Mouse (Mus musculus): ENCODE data around the gene Tekt5. TPM values are rescaled to one million over a fixed set of nuclear protein-coding genes. Genes with fewer than 3 reads are reported as not detected.

Tekt5 gene
- polyA plus RNA-seq, 1 experiment from 2014 or later, result not detected

DNA sequence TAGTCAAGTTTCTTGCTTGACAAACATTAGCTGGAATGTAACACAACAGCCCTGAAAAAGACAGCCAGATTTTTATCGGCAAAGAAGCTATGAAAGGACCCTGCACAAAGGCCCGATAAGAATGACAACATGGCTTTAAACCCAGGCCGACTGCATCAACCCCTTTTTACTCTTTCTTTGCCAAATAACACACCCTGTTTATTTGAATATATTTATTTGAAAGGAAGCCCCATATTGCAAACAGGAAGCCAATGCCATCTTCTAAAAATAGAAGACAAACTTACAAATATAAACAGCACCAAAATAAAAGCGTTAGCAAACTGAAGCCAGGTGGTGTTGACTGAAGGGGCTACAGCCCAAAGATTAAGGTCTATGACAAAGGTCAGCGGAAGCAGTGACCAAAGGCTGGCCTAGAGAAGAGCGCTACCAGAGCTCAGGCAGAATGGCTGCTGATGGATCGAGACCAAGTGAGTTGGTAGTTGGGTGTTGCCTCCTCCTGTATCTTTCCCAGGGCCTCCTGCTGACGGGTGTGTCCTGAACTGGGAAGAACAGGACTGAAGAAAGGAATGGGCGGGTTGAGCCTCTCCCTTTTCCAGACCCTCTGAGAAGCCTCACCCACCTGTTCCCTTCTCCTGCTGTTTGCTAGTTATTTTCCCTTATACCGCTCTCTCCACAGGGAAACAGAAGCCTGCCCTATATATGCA lies 78.6 kb downstream of the Tekt5 start:
- H3K27me3 ChIP-seq (ENCODE audit: control insufficient read depth, insufficient read depth, low read length), result peaks cover 4% of the 10 kb centered on the region
- H3K9ac ChIP-seq (ENCODE audit: low read length), result no peak overlapping the region
- peaks cover 5% of the 10 kb centered on the region; the same call in 1 of the 2 replicates for H3K4me1 ChIP-seq (replicated peaks; ENCODE audit: control insufficient read depth, insufficient read depth, low read length)
- H3K4me2 ChIP-seq (ENCODE audit: low read depth, low read length, severe bottlenecking), result no peak overlapping the region
- ATAC-seq (replicated peaks; ENCODE audit: low FRiP score) (no peak), DNase-seq (ENCODE audit: low spot score) (no peak)
- no peak overlapping the region for H3K27ac ChIP-seq (ENCODE audit: low read depth, low read length)
- WGBS, result 84% methylated on average over 10 of the region's 10 CpGs
- H3K36me3 ChIP-seq (ENCODE audit: control insufficient read depth, insufficient read depth, low read length), result no peaks in the 10 kb centered on the region
- no peak overlapping the region for H3K4me3 ChIP-seq (ENCODE audit: low read depth, low read length)
- no peaks in the 10 kb centered on the region for H3K9me3 ChIP-seq (ENCODE audit: control insufficient read depth, low read length)

DNA sequence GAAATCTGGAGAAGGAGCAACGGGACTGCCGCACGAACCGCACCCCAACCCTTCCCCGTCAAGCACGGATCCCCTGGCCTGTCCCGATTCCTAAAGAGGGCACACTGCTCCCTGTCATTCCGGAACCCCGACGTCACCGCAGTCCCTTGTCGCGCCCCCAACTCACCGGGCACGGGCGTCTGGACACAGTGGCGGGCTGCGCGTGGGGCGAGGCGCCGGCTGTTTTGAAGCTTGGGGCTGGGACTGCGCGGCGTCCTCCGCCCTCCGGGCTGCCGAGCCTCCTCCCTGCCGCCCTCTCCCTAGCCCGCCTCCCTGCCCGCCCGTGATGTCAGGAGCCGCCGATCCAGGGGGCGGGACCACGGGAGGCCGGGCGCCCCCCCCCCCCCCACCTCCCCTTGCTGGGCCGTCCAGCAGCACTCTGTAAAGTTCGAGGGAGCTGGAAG lies 81.6 kb downstream of the Tekt5 start, which contains the start of gene Emp2:
Gene Emp2, minus strand, starts transcription at position 323 of the 443 bp plus-strand sequence.
- H3K4me1 ChIP-seq (replicated peaks; ENCODE audit: control insufficient read depth, insufficient read depth, low read length), result peaks cover 5% of the 10 kb centered on the region; the same call in 1 of the 2 replicates
- ATAC-seq (replicated peaks; ENCODE audit: low FRiP score) (peak; percentile 79), DNase-seq (ENCODE audit: low spot score) (peak; percentile 68)
- H3K4me3 ChIP-seq (ENCODE audit: low read depth, low read length), result peak within 1 kb of the TSS; percentile 44
- H3K9ac ChIP-seq (ENCODE audit: low read length), result peak within 1 kb of the TSS; percentile 55
- WGBS, result 0% methylated on average over 33 of the region's 40 CpGs
- H3K9me3 ChIP-seq (ENCODE audit: control insufficient read depth, low read length), result no peaks in the 10 kb centered on the region
- H3K4me2 ChIP-seq (ENCODE audit: low read depth, low read length, severe bottlenecking), result peak within 1 kb of the TSS; percentile 86
- no peaks in the 10 kb centered on the region for H3K36me3 ChIP-seq (ENCODE audit: control insufficient read depth, insufficient read depth, low read length)
- H3K27me3 ChIP-seq (ENCODE audit: control insufficient read depth, insufficient read depth, low read length), result peaks cover 4% of the 10 kb centered on the region
- no peak within 1 kb of the TSS for H3K27ac ChIP-seq (ENCODE audit: low read depth, low read length)

DNA sequence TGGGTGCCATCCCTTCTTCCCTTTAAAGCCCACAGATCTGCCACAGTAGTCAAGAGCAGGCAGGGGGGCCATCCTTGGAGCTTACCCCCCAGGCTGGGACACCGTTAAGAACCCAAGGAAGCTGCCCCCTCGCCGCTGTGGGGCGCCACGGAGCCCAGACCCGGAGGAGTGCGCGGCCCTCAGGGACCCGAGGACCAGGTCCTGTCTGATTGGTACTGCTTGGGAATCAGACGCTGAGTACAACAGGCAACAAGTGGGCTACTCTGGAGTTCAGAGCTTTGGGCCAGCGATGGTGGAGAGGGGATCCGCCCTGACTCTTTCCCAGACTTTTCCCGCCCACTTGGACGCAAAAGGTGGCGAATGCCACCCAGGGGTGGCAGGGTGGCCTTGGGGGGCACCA lies 82.1 kb downstream of the Tekt5 start:
- DNase-seq (ENCODE audit: low spot score) (peak; percentile 53), ATAC-seq (replicated peaks; ENCODE audit: low FRiP score) (peak; percentile 56)
- 7% methylated on average over 15 of the region's 15 CpGs for WGBS
- Histone ChIP-seq H3K9me3 (ENCODE audit: control insufficient read depth, low read length) (no peaks in the 10 kb centered on the region), H3K27me3 (ENCODE audit: control insufficient read depth, insufficient read depth, low read length) (peaks cover 4% of the 10 kb centered on the region), H3K36me3 (ENCODE audit: control insufficient read depth, insufficient read depth, low read length) (no peaks in the 10 kb centered on the region), H3K4me1 (replicated peaks; ENCODE audit: control insufficient read depth, insufficient read depth, low read length) (peaks cover 5% of the 10 kb centered on the region; the same call in 1 of the 2 replicates), H3K4me3 (ENCODE audit: low read depth, low read length) (peak overlapping the region; percentile 44), H3K9ac (ENCODE audit: low read length) (peak overlapping the region; percentile 55), H3K4me2 (ENCODE audit: low read depth, low read length, severe bottlenecking) (peak overlapping the region; percentile 86), H3K27ac (ENCODE audit: low read depth, low read length) (no peak overlapping the region)

DNA sequence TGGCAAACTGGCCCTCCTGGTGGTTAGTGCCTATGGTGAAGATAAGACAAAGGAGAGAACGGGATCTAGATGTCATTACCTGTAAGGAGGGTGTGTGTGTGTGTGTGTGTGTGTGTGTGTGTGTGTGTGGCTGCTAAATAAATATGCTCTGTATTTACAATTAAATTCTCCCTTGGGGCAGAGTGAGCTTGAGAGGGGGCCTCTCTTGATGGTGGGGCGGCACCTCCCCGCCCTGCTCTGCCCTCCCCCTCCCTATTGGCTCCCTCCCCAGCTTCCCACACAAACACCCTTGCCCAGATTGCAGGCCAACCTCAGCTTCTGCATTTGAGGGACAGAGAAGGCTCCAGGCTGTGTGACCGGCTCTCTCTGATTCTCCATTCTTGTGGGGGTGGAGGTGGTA lies 83.3 kb downstream of the Tekt5 start:
- H3K9ac ChIP-seq (ENCODE audit: low read length), result no peak overlapping the region
- no peak overlapping the region for H3K4me3 ChIP-seq (ENCODE audit: low read depth, low read length)
- no peaks in the 10 kb centered on the region for H3K9me3 ChIP-seq (ENCODE audit: control insufficient read depth, low read length)
- no peak overlapping the region for H3K4me2 ChIP-seq (ENCODE audit: low read depth, low read length, severe bottlenecking)
- DNase-seq (ENCODE audit: low spot score), result no peak
- H3K4me1 ChIP-seq (replicated peaks; ENCODE audit: control insufficient read depth, insufficient read depth, low read length), result peaks cover 5% of the 10 kb centered on the region; the same call in 1 of the 2 replicates
- H3K27me3 ChIP-seq (ENCODE audit: control insufficient read depth, insufficient read depth, low read length), result peaks cover 4% of the 10 kb centered on the region
- no peak overlapping the region for H3K27ac ChIP-seq (ENCODE audit: low read depth, low read length)
- H3K36me3 ChIP-seq (ENCODE audit: control insufficient read depth, insufficient read depth, low read length), result no peaks in the 10 kb centered on the region
- ATAC-seq (replicated peaks; ENCODE audit: low FRiP score), result no peak
- WGBS, result 84% methylated on average over 4 of the region's 4 CpGs

DNA sequence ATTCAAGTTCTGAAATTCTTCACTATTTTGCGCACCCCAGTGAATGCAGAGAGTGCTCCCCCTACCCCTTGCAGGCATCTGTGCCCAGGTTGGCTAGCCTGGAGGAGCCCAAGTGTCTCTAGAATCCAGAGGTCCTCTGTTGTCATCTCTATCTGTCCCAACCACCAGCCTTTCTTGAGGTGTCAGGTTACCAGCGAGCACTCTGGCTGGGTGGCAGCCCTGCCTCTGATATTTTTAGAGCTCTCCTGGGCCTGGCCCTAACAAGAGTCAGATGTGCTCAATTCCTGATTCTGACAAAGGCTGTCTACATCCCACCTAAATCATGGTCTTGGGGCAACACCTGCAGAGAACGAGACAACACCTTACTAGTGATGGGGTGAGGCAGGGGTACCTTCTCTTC lies 84.2 kb downstream of the Tekt5 start:
- ATAC-seq (replicated peaks; ENCODE audit: low FRiP score) (no peak), DNase-seq (ENCODE audit: low spot score) (no peak)
- 55% methylated on average over 3 of the region's 3 CpGs for WGBS

DNA sequence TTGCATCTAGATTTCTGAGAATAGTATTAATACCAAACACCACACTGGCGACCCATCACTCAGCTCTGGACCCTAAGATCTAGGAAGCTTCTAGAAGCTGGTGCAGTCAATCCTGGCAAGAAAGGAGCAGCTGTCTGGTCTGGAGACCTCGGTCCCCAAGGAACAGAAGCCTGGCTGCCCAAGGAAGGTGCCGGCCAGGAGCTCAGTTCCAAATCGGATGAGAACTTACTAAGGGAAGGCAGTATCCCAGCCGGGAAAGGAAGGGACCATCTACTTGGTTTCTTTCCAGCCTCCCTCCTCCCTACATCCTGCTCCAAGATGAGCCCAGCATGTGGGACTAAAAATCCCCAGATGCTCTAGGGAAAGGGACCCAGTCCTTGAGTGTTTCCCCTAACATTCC lies 84.8 kb downstream of the Tekt5 start:
- H3K9me3 ChIP-seq (ENCODE audit: control insufficient read depth, low read length), result no peaks in the 10 kb centered on the region

More for the DNA sequence above, 84.2 kb downstream of the Tekt5 start:
- H3K4me1 ChIP-seq (replicated peaks; ENCODE audit: control insufficient read depth, insufficient read depth, low read length), result peaks cover 5% of the 10 kb centered on the region; the same call in 1 of the 2 replicates
- no peak overlapping the region for H3K4me3 ChIP-seq (ENCODE audit: low read depth, low read length)
- no peak overlapping the region for H3K4me2 ChIP-seq (ENCODE audit: low read depth, low read length, severe bottlenecking)
- no peak overlapping the region for H3K27ac ChIP-seq (ENCODE audit: low read depth, low read length)
- H3K9ac ChIP-seq (ENCODE audit: low read length), result no peak overlapping the region
- no peaks in the 10 kb centered on the region for H3K36me3 ChIP-seq (ENCODE audit: control insufficient read depth, insufficient read depth, low read length)
- H3K27me3 ChIP-seq (ENCODE audit: control insufficient read depth, insufficient read depth, low read length), result peaks cover 4% of the 10 kb centered on the region
- no peaks in the 10 kb centered on the region for H3K9me3 ChIP-seq (ENCODE audit: control insufficient read depth, low read length)

More for the DNA sequence above, 84.8 kb downstream of the Tekt5 start:
- Histone ChIP-seq H3K4me3 (ENCODE audit: low read depth, low read length) (no peak overlapping the region), H3K36me3 (ENCODE audit: control insufficient read depth, insufficient read depth, low read length) (no peaks in the 10 kb centered on the region), H3K27me3 (ENCODE audit: control insufficient read depth, insufficient read depth, low read length) (peaks cover 4% of the 10 kb centered on the region), H3K27ac (ENCODE audit: low read depth, low read length) (no peak overlapping the region), H3K9ac (ENCODE audit: low read length) (no peak overlapping the region), H3K4me2 (ENCODE audit: low read depth, low read length, severe bottlenecking) (no peak overlapping the region), H3K4me1 (replicated peaks; ENCODE audit: control insufficient read depth, insufficient read depth, low read length) (peaks cover 5% of the 10 kb centered on the region; the same call in 1 of the 2 replicates)
- WGBS, result 83% methylated on average over 5 of the region's 5 CpGs
- ATAC-seq (replicated peaks; ENCODE audit: low FRiP score), result no peak
- DNase-seq (ENCODE audit: low spot score), result no peak

Other genes with a start within 250 kb of the Tekt5 start
- gene Rpl39l, start 225.3 kb downstream of the Tekt5 start, polyA plus RNA-seq (2014; fragmentation: Nextera tagmentation; extraction: Ambion mirVana), result not detected in 2 replicates
- gene Atf7ip2, start 202.8 kb downstream of the Tekt5 start, polyA plus RNA-seq (2014; fragmentation: Nextera tagmentation; extraction: Ambion mirVana), result 1.3 and 2.6 TPM in 2 replicates
- 3.1 and 3.3 TPM in 2 replicates for gene Emp2, start 81.5 kb downstream of the Tekt5 start, polyA plus RNA-seq (2014; fragmentation: Nextera tagmentation; extraction: Ambion mirVana)
- 69.1 and 71.3 TPM in 2 replicates for gene Nubp1, start 16.5 kb upstream of the Tekt5 start, polyA plus RNA-seq (2014; fragmentation: Nextera tagmentation; extraction: Ambion mirVana)
- gene Tvp23a, start 51.9 kb upstream of the Tekt5 start, polyA plus RNA-seq (2014; fragmentation: Nextera tagmentation; extraction: Ambion mirVana), result 22.8 and 23.8 TPM in 2 replicates
- 0.35 and 0.63 TPM in 2 replicates for gene Ciita, start 84.6 kb upstream of the Tekt5 start, polyA plus RNA-seq (2014; fragmentation: Nextera tagmentation; extraction: Ambion mirVana)
- gene Dexi, start 147.6 kb upstream of the Tekt5 start, polyA plus RNA-seq (2014; fragmentation: Nextera tagmentation; extraction: Ambion mirVana), result 23.5 and 25.9 TPM in 2 replicates
- gene Clec16a, start 149.8 kb upstream of the Tekt5 start, polyA plus RNA-seq (2014; fragmentation: Nextera tagmentation; extraction: Ambion mirVana), result 44.6 and 46.3 TPM in 2 replicates

Measured in forebrain, embryonic 11.5 days (tissue).